Mouse (Mus musculus) midbrain, embryonic 14.5 days (tissue): ENCODE results near the gene Sbf2. TPM values are rescaled to one million over a fixed set of nuclear protein-coding genes. Genes with fewer than 3 reads are reported as not detected.

Experiments used
- ATAC-seq: fragments of 200-750 bp; cut with Nextera tagmentation; 2 replicates; pipeline ENCODE4 v1.8.0; 2017; ENCODE audit warnings: moderate number of reproducible peaks, moderate library complexity; ENCODE audit not compliant: low FRiP score, low TSS enrichment
- DNase-seq: peaks from one replicate; pipeline ENCODE4 v3.0.0-alpha.2; 2015
- H3K27ac ChIP-seq: fragments of 300-500 bp; sonication (generic); replicated peaks from 2 replicates; pipeline ENCODE4 v1.5.1; 2014; ENCODE audit warnings: mild to moderate bottlenecking, low read depth, low read length, moderate library complexity
- H3K27me3 ChIP-seq: fragments of 300-500 bp; sonication (generic); 2 replicates; pipeline ENCODE4 v1.6.1; 2014; ENCODE audit warnings: low read length, control low read depth, mixed read lengths; ENCODE audit not compliant: control insufficient read depth, insufficient read depth
- H3K36me3 ChIP-seq: fragments of 300-500 bp; sonication (generic); 2 replicates; pipeline ENCODE4 v1.6.1; 2014; ENCODE audit warnings: low read length, control low read depth; ENCODE audit not compliant: control insufficient read depth, insufficient read depth
- H3K4me1 ChIP-seq: fragments of 300-500 bp; sonication (generic); 2 replicates; pipeline ENCODE4 v1.6.1; 2014; ENCODE audit warnings: mild to moderate bottlenecking, antibody characterized with exemption, low read length, control low read depth; ENCODE audit not compliant: control insufficient read depth, insufficient read depth
- H3K4me2 ChIP-seq: fragments of 300-500 bp; sonication (generic); 2 replicates; pipeline ENCODE4 v1.6.1; 2014; ENCODE audit warnings: mild to moderate bottlenecking, low read length, moderate library complexity
- H3K4me3 ChIP-seq: fragments of 300-500 bp; sonication (generic); replicated peaks from 2 replicates; pipeline ENCODE4 v1.5.1; 2014; ENCODE audit warnings: low read depth, low read length
- H3K9ac ChIP-seq: fragments of 300-500 bp; sonication (generic); replicated peaks from 2 replicates; pipeline ENCODE4 v1.6.1; 2014; ENCODE audit warnings: mild to moderate bottlenecking, low read length, moderate library complexity
- H3K9me3 ChIP-seq: fragments of 300-500 bp; sonication (generic); 2 replicates; pipeline ENCODE4 v1.6.1; 2016; ENCODE audit warnings: low read length, control low read depth, mixed read lengths; ENCODE audit not compliant: control insufficient read depth
- WGBS: fragments of 180-500 bp; shearing (Covaris S2); extraction: QIAGEN DNeasy Blood & Tissue Kit; methylation state at CpG from one replicate; pipeline ENCODE4 v1.1.7; 2014; 5-methylcytosine and 5-hydroxymethylcytosine counted together
- polyA plus RNA-seq: library from polyadenylated mRNA; unstranded; fragments of >200 nt; fragmentation: Nextera tagmentation; extraction: Ambion mirVana; gene quantifications from 2 replicates; pipeline ENCODE4 v1.2.1, GENCODE M21; 2014

Sbf2 gene
- 73.5 and 77.4 TPM in 2 replicates for polyA plus RNA-seq

DNA sequence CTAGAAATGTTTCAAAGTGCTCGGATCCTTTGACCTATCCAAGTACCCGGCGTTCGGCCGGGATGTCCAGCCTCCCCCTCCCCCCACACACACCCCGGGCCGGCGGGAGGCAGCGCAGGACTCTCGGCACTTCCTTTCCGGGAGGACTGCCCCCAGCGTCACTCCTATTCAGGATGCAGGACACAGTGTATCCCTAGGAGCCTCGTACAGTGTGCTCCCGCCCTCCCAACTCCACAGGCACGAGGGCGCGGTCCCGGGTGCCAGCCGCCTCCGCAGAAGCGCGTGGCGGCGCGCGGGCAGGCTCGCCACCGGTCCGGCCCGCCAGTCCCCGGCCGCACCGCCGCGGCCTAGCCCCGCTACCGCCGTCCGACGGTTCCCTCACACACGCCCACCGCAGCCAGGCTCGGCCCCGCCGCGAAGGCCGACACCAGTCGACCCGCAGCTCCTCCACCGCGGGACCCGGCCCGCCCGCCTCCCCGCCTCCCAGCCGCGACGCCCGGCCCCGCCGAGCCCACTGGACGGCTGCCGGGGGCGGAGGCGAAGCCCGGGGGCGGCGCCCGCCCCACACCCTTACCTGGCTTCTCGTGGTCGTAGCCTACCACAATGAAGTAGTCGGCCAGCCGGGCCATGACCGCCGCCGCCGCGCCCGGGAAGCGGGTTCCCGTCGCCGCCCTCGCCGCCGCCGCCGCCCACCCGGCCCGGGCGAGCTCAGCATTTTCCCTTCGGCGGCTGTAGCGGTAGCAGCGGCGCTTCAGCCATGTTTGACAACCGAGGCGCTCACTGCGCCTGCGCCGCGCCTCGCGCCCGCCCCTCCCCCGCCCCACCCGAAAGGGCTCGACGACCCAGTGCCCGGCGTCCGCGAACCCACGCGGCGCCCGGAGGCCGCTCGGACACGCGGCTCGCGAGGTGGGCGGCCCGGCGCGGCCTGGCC is at the start of gene Sbf2:
TSS of gene Sbf2 (minus strand) at position 790 of the 931 bp plus-strand sequence.
- H3K9me3 ChIP-seq: no peaks in the 10 kb centered on the region
- peak within 1 kb of the TSS; percentile 87 for H3K4me2 ChIP-seq
- peak within 1 kb of the TSS; percentile 97 for H3K27ac ChIP-seq
- no peaks in the 10 kb centered on the region for H3K36me3 ChIP-seq
- WGBS: under 1% methylated on average over 109 of the region's 127 CpGs
- ATAC-seq (peak; percentile 90), DNase-seq (peak; percentile 94)
- peaks cover 11% of the 10 kb centered on the region; the same call in 1 of the 2 replicates for H3K4me1 ChIP-seq
- peak within 1 kb of the TSS; percentile 94 for H3K4me3 ChIP-seq
- peaks cover 6% of the 10 kb centered on the region for H3K27me3 ChIP-seq
- H3K9ac ChIP-seq: peak within 1 kb of the TSS; percentile 96

DNA sequence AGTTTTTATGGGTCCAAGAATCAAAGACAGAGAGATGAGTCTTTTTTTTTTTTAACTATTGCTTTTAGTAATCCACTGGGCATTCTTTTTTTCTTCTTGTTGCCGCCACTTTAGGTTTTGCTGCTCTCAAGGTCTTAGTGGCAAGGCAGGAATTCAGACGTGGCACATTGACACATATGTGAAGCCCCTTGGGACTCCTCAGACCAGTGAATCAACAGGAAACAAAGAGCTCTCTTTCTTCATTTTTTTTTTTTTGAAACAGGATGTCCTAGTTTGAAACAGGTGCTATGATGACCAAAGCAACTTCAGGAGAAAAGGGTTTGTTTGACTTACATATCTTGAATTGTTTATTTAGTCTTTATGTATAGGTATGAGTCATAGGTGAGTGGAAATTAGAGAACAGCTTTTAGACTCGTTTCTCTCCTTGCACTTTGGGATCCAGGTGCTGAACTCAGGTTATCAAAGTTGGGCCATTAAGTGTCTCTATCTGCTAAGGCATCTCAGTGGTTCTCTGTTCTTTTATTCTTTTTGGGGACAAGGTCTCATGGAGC is 43.7 kb upstream of the Sbf2 start:
- Histone ChIP-seq H3K27me3 (no peaks in the 10 kb centered on the region), H3K4me3 (no peak overlapping the region), H3K27ac (no peak overlapping the region), H3K36me3 (no peaks in the 10 kb centered on the region), H3K4me1 (no peaks in the 10 kb centered on the region), H3K4me2 (no peak overlapping the region), H3K9ac (no peak overlapping the region), H3K9me3 (peaks cover 5% of the 10 kb centered on the region; the same call in 1 of the 2 replicates)
- 69% methylated on average over 3 of the region's 3 CpGs for WGBS
- no peak for DNase-seq
- no peak for ATAC-seq

DNA sequence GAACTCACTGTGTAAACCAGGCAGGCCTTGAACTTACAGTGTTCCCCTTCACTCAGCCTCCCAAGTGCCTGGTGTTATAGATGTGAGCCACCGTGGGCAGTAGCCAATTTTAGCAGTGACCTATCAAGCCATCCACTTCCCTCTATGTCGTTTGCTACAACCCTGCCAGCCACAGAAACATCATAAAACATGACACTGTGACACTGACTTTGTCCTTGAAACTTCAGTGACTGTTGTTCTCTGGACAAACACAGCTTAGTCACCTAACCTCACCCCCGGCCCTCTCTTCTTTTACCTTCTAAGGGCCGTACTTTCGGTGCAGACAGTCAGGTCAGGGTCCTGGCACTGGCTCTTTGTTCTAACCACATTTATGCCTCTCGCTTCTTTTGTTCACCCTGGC is 41.2 kb upstream of the Sbf2 start:
- WGBS: 74% methylated on average over 6 of the region's 6 CpGs
- Histone ChIP-seq H3K4me2 (no peak overlapping the region), H3K9ac (no peak overlapping the region), H3K36me3 (no peaks in the 10 kb centered on the region), H3K9me3 (no peaks in the 10 kb centered on the region), H3K4me1 (no peaks in the 10 kb centered on the region), H3K4me3 (no peak overlapping the region), H3K27ac (no peak overlapping the region), H3K27me3 (no peaks in the 10 kb centered on the region)
- ATAC-seq (no peak), DNase-seq (no peak)

DNA sequence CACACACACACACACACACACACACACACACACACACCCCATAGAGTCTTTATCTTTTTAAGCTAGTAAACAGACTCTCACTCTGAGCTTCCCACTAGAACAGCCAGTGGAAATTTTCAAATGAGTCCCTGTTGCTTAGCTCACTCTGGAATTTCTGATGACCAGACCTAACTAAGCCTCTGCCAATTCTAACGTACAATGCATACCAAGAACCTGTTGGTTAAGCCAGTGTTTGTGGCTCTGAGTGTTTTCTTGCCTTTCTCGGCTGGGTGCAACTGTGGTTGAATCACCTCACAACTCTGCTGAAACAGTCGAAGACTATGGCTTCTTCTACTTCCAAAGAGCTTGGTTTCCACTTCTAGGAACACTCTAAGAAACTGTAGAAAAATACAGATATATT is 40.5 kb upstream of the Sbf2 start:
- H3K27me3 ChIP-seq: no peaks in the 10 kb centered on the region
- H3K4me2 ChIP-seq: no peak overlapping the region
- 80% methylated on average over 3 of the region's 3 CpGs for WGBS

DNA sequence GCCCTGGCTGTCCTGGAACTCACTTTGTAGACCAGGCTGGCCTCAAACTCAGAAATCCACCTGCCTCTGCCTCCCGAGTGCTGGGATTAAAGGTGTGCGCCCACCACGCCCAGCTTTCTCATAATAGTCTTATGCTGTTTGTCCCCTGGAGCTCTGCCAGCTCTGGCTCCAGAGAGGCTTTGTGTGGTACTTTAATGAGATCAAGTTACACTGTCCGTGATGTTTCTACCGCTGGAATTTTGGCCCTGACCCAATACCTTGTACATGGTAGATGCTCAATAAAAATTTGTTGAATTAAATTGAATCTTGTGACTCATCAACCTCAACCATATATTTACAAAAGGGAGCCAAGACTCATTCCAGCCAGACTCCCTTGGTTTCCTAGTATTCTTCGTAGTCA is 36.4 kb upstream of the Sbf2 start:
- Histone ChIP-seq H3K9ac (no peak overlapping the region), H3K27ac (no peak overlapping the region), H3K4me3 (no peak overlapping the region), H3K4me1 (no peaks in the 10 kb centered on the region), H3K36me3 (no peaks in the 10 kb centered on the region), H3K9me3 (no peaks in the 10 kb centered on the region), H3K27me3 (no peaks in the 10 kb centered on the region), H3K4me2 (no peak overlapping the region)
- ATAC-seq (no peak), DNase-seq (no peak)
- WGBS: 88% methylated on average over 6 of the region's 6 CpGs

More for the DNA sequence above, 40.5 kb upstream of the Sbf2 start:
- DNase-seq: no peak
- Histone ChIP-seq H3K27ac (no peak overlapping the region), H3K9ac (no peak overlapping the region), H3K4me1 (no peaks in the 10 kb centered on the region), H3K9me3 (no peaks in the 10 kb centered on the region), H3K4me3 (no peak overlapping the region), H3K36me3 (no peaks in the 10 kb centered on the region)
- no peak for ATAC-seq

DNA sequence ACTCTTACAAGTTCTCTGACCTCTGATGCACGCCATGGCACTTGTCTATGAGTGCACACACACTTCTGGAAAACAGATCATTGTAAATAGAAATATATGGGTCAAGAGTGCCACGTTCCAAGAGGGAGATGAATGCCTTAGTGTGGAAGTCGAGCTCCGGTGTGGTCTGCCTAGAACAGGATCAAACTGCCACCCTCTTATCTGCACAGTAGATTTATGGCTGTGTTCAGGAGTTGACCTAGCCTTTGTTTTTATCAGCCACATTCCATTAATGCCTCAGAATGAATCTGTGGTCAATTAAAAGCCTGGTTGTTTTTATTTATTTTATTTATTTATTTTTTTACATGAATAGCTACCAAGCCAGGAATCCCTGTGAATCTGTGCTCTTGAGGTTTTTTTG is 35.8 kb upstream of the Sbf2 start:
- WGBS: 91% methylated on average over 4 of the region's 4 CpGs
- ATAC-seq: no peak

DNA sequence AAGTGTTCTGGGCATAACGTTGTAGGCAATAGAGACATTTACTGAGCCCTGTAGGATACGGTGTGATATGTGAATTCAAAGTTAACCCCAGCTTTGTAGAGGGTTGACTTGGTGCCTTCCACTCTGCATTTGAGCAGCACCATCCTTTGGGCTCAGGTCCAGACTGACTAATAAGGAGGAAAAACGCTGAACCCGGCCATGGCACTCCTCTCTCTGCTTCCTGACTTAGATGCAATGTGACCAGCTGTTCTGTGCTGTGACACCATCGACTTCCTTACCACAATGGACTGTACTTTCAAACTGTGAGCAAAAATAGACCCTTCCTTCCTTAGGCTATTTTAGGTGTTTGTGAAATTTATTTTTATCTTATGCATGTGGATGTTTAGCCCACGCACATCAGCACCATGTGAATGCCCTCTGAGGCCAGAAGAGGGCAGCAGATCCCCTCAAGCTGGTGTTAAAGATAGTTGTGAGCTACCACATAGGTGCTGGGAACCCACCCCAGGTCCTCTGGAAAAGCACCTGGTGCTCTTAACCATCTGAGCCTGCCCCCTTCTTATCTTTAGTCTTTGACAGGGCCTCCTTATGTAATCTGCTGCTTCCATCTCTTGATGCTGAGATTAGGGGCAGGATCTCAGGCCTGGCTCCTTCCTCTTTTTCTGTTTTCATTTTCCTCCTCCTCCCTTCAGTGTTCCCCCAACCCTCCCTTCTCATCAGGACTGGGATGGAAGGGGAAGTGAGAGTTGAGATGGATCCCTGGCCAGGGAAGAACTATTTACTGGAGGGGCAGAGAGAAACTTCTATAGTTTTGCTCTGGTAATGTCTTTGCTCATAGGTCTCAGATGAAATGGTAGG is 34.6 kb upstream of the Sbf2 start:
- 91% methylated on average over 6 of the region's 6 CpGs for WGBS
- Histone ChIP-seq H3K9ac (no peak overlapping the region), H3K27ac (no peak overlapping the region), H3K4me2 (no peak overlapping the region), H3K4me1 (no peaks in the 10 kb centered on the region), H3K4me3 (no peak overlapping the region), H3K36me3 (no peaks in the 10 kb centered on the region), H3K9me3 (no peaks in the 10 kb centered on the region), H3K27me3 (no peaks in the 10 kb centered on the region)
- no peak for ATAC-seq
- no peak for DNase-seq

More for the DNA sequence above, 35.8 kb upstream of the Sbf2 start:
- Histone ChIP-seq H3K4me1 (no peaks in the 10 kb centered on the region), H3K9me3 (no peaks in the 10 kb centered on the region), H3K4me3 (no peak overlapping the region), H3K9ac (no peak overlapping the region), H3K27ac (no peak overlapping the region), H3K27me3 (no peaks in the 10 kb centered on the region), H3K36me3 (no peaks in the 10 kb centered on the region), H3K4me2 (no peak overlapping the region)
- no peak for DNase-seq

DNA sequence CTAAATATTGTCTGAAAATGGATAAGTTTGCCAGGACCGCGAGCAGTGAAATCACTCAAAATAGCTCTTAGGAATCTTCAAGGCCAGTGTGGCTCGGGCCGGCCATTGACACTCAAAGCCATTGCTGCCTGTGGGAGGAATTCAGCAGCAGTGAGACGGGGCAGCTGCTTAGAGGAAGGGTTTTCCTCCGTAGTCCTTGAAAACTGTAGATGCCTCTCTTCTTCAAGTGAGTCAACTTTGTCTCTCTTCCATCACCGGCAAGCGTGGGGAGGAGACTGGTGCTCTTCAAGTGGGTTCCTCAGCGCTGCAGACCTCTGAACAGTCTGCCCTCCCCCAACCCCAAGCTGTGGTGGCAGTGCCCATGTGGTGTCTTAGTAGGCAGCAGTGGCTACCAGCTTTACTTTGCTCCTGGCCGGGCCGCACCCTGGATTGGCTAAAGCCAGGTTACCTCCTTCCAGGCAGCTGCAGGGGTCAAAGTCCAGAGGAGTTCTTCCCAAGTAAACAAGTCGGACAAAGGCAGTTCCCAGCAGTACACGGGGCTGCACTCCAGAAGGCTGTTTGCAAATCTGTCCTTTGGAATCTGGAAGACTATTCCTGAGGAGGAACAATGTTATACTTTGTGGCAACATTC is 33.8 kb upstream of the Sbf2 start:
- WGBS: 87% methylated on average over 13 of the region's 13 CpGs
- Histone ChIP-seq H3K4me2 (no peak overlapping the region), H3K4me1 (no peaks in the 10 kb centered on the region), H3K36me3 (no peaks in the 10 kb centered on the region), H3K9ac (no peak overlapping the region), H3K27me3 (no peaks in the 10 kb centered on the region), H3K4me3 (no peak overlapping the region), H3K9me3 (no peaks in the 10 kb centered on the region), H3K27ac (no peak overlapping the region)
- ATAC-seq (no peak), DNase-seq (no peak)
